Mouse (Mus musculus) CH12.LX (cell line): ENCODE measurements around the gene Akr1b10.

ENCODE experiments used
- BHLHE40 ChIP-seq: IDR thresholded peaks from 2 replicates; pipeline ENCODE4 v1.6.1; 2011; ENCODE audit warnings: mild to moderate bottlenecking, low read depth, low read length, improper control_type of control experiment
- CTCF ChIP-seq, 2 experiments: IDR thresholded peaks in 1 of 2; conservative IDR thresholded peaks in 1 of 2; 2 replicates each; pipeline ENCODE4 v1.5.1; 2011 to 2012; ENCODE audit warnings: low read depth in 2 of 2, low read length in 2 of 2, improper control_type of control experiment in 1 of 2, inconsistent platforms in 1 of 2, mild to moderate bottlenecking in 1 of 2, moderate library complexity in 1 of 2
- ETS1 ChIP-seq: conservative IDR thresholded peaks from 2 replicates; pipeline ENCODE4 v1.6.1; 2012; ENCODE audit warnings: low read depth, mild to moderate bottlenecking, inconsistent platforms, low read length, improper control_type of control experiment, moderate library complexity
- GABPA ChIP-seq: IDR thresholded peaks from 2 replicates; pipeline ENCODE4 v1.6.1; 2012; ENCODE audit warnings: low read depth, low read length, improper control_type of control experiment, inconsistent platforms; ENCODE audit not compliant: insufficient replicate concordance
- JUND ChIP-seq: conservative IDR thresholded peaks from 2 replicates; pipeline ENCODE4 v1.6.1; 2011; ENCODE audit warnings: low read depth, low read length, improper control_type of control experiment
- MAFK ChIP-seq: IDR thresholded peaks from 2 replicates; pipeline ENCODE4 v1.6.1; 2011; ENCODE audit warnings: low read length, improper control_type of control experiment; ENCODE audit not compliant: insufficient replicate concordance
- MAX ChIP-seq: IDR thresholded peaks from 2 replicates; pipeline ENCODE4 v1.6.1; 2011; ENCODE audit warnings: low read length, improper control_type of control experiment
- NELFE ChIP-seq: IDR thresholded peaks from 2 replicates; pipeline ENCODE4 v1.6.1; 2011; ENCODE audit warnings: low read depth, low read length, improper control_type of control experiment
- PAX5 ChIP-seq: IDR thresholded peaks from 2 replicates; pipeline ENCODE4 v1.6.1; 2012; ENCODE audit warnings: low read length, inconsistent platforms, mixed read lengths
- POLR2A ChIP-seq: IDR thresholded peaks from 2 replicates; pipeline ENCODE4 v1.6.1; 2011; ENCODE audit warnings: low read depth, mild to moderate bottlenecking, improper control_type of control experiment, low read length
- ZC3H11A ChIP-seq: IDR thresholded peaks from 2 replicates; pipeline ENCODE4 v1.6.1; 2012; ENCODE audit warnings: low read depth, mild to moderate bottlenecking, inconsistent platforms, low read length, improper control_type of control experiment

DNA sequence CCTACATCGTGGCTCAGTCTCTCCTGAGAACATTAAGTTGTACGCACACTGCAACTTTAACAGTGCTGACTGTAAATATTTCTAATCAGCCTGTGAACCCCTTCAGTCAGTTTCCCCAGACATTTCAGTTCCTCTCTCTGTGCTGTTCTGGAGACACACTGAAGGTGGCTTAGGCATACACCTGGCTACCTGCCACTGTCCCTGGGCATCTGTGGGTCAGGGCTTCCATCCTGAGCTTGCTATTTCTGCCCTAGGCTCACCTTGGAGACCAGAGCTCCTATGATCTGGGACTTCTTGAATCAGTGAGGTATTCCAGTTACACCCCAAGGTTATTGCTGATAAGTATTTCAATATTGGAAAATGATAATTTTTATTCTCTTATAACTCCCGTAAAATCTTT is 31.6 kb upstream of the Akr1b10 start:
- no peak for TF ChIP-seq CTCF (conservative IDR thresholded peaks at IDR 0.05 in 1 of 2, IDR thresholded peaks at IDR 0.05 in 1 of 2; ENCODE audit: low read depth in 2 of 2, low read length in 2 of 2)
- TF ChIP-seq GABPA = no peak
- TF ChIP-seq PAX5 = no peak
- TF ChIP-seq NELFE = no peak
- TF ChIP-seq JUND = no peak
- no peak for TF ChIP-seq ETS1
- TF ChIP-seq BHLHE40 = no peak
- TF ChIP-seq MAFK = no peak
- no peak for TF ChIP-seq MAX
- TF ChIP-seq ZC3H11A = no peak
- TF ChIP-seq POLR2A = no peak
